Mouse (Mus musculus): ENCODE results near the gene Cd33. TPM values are rescaled to one million over a fixed set of nuclear protein-coding genes. Genes with fewer than 3 reads are reported as not detected.

The Cd33 gene
- polyA plus RNA-seq (2012; rRNA removed), result 1.9 and 2.4 TPM in 2 replicates

GRCm38 (mm10) chr7:43544225-43544977 is at the start of gene Cd33:
Gene Cd33 (minus strand): TSS chr7:43544428.
- Histone ChIP-seq H3K27me3 (ENCODE audit: control insufficient read depth, insufficient read depth, low read length) (no peaks in the 10 kb centered on the region), H3K4me3 (replicated peaks; ENCODE audit: insufficient read depth, low read depth, low read length) (no peak within 1 kb of the TSS), H3K27ac (ENCODE audit: insufficient read depth, low read length) (no peak within 1 kb of the TSS), H3K4me1 (ENCODE audit: control insufficient read depth, insufficient read depth, low read length) (peaks cover 15% of the 10 kb centered on the region)
- WGBS, result 81% methylated on average over 7 of the region's 7 CpGs
- DNase-seq, result no peak
- no peak for TF ChIP-seq CTCF (IDR thresholded peaks at IDR 0.05; ENCODE audit: borderline replicate concordance, insufficient read depth, low read depth, low read length)
- no peak for TF ChIP-seq POLR2A (IDR thresholded peaks at IDR 0.05; ENCODE audit: borderline replicate concordance, insufficient read depth, low read length)

GRCm38 (mm10) chr7:43584790-43585189 is 40.6 kb upstream of the Cd33 start:
- no peak for TF ChIP-seq CTCF (IDR thresholded peaks at IDR 0.05; ENCODE audit: borderline replicate concordance, insufficient read depth, low read depth, low read length)
- no peak for TF ChIP-seq POLR2A (IDR thresholded peaks at IDR 0.05; ENCODE audit: borderline replicate concordance, insufficient read depth, low read length)
- Histone ChIP-seq H3K4me1 (ENCODE audit: control insufficient read depth, insufficient read depth, low read length) (peaks cover 7% of the 10 kb centered on the region), H3K4me3 (replicated peaks; ENCODE audit: insufficient read depth, low read depth, low read length) (no peak overlapping the region), H3K27ac (ENCODE audit: insufficient read depth, low read length) (no peak overlapping the region), H3K27me3 (ENCODE audit: control insufficient read depth, insufficient read depth, low read length) (no peaks in the 10 kb centered on the region)
- DNase-seq, result no peak
- 83% methylated on average over 5 of the region's 5 CpGs for WGBS

- 8% methylated on average over 5 of the region's 5 CpGs for WGBS
- TF ChIP-seq CTCF (IDR thresholded peaks at IDR 0.05; ENCODE audit: borderline replicate concordance, insufficient read depth, low read depth, low read length) (no peak), POLR2A (IDR thresholded peaks at IDR 0.05; ENCODE audit: borderline replicate concordance, insufficient read depth, low read length) (no peak)
Measured at GRCm38 (mm10) chr7:43580526-43580925, 36.3 kb upstream of the Cd33 start.

GRCm38 (mm10) chr7:43579440-43580171 is 35.4 kb upstream of the Cd33 start, which contains the start of gene Zfp719:
Gene Zfp719 (plus strand): TSS chr7:43579610.
- TF ChIP-seq CTCF (IDR thresholded peaks at IDR 0.05; ENCODE audit: borderline replicate concordance, insufficient read depth, low read depth, low read length) (no peak), POLR2A (IDR thresholded peaks at IDR 0.05; ENCODE audit: borderline replicate concordance, insufficient read depth, low read length) (peak; percentile 84)
- peak within 1 kb of the TSS; percentile 83 for H3K27ac ChIP-seq (ENCODE audit: insufficient read depth, low read length)

More at GRCm38 (mm10) chr7:43580526-43580925, 36.3 kb upstream of the Cd33 start:
- peak; percentile 27 to 28 for DNase-seq
- peak overlapping the region; percentile 89 for H3K4me3 ChIP-seq (replicated peaks; ENCODE audit: insufficient read depth, low read depth, low read length)
- peak overlapping the region; percentile 61; the same call in 1 of the 2 replicates for H3K27ac ChIP-seq (ENCODE audit: insufficient read depth, low read length)
- no peaks in the 10 kb centered on the region for H3K27me3 ChIP-seq (ENCODE audit: control insufficient read depth, insufficient read depth, low read length)
- peaks cover 7% of the 10 kb centered on the region for H3K4me1 ChIP-seq (ENCODE audit: control insufficient read depth, insufficient read depth, low read length)

GRCm38 (mm10) chr7:43571216-43571615 is 27.0 kb upstream of the Cd33 start:
- TF ChIP-seq POLR2A (IDR thresholded peaks at IDR 0.05; ENCODE audit: borderline replicate concordance, insufficient read depth, low read length) (no peak), CTCF (IDR thresholded peaks at IDR 0.05; ENCODE audit: borderline replicate concordance, insufficient read depth, low read depth, low read length) (no peak)
- Histone ChIP-seq H3K27ac (ENCODE audit: insufficient read depth, low read length) (no peak overlapping the region), H3K27me3 (ENCODE audit: control insufficient read depth, insufficient read depth, low read length) (no peaks in the 10 kb centered on the region), H3K4me3 (replicated peaks; ENCODE audit: insufficient read depth, low read depth, low read length) (no peak overlapping the region), H3K4me1 (ENCODE audit: control insufficient read depth, insufficient read depth, low read length) (no peaks in the 10 kb centered on the region)
- no peak for DNase-seq
- WGBS, result 97% methylated on average over 2 of the region's 2 CpGs

More at GRCm38 (mm10) chr7:43579440-43580171, 35.4 kb upstream of the Cd33 start, which contains the start of gene Zfp719:
- no peaks in the 10 kb centered on the region for H3K27me3 ChIP-seq (ENCODE audit: control insufficient read depth, insufficient read depth, low read length)
- peak within 1 kb of the TSS; percentile 89 for H3K4me3 ChIP-seq (replicated peaks; ENCODE audit: insufficient read depth, low read depth, low read length)
- peaks cover 7% of the 10 kb centered on the region for H3K4me1 ChIP-seq (ENCODE audit: control insufficient read depth, insufficient read depth, low read length)
- under 1% methylated on average over 37 of the region's 37 CpGs for WGBS
- peak; percentile 88 to 96 for DNase-seq

GRCm38 (mm10) chr7:43563300-43563699 is 19.1 kb upstream of the Cd33 start:
- TF ChIP-seq CTCF (IDR thresholded peaks at IDR 0.05; ENCODE audit: borderline replicate concordance, insufficient read depth, low read depth, low read length) (no peak), POLR2A (IDR thresholded peaks at IDR 0.05; ENCODE audit: borderline replicate concordance, insufficient read depth, low read length) (no peak)
- no peak overlapping the region for H3K27ac ChIP-seq (ENCODE audit: insufficient read depth, low read length)
- DNase-seq, result no peak

GRCm38 (mm10) chr7:43562651-43563070 is 18.4 kb upstream of the Cd33 start:
- WGBS, result under 1% methylated on average over 10 of the region's 10 CpGs
- peak in 1 of 2 experiments; percentile 28 for DNase-seq
- TF ChIP-seq POLR2A (IDR thresholded peaks at IDR 0.05; ENCODE audit: borderline replicate concordance, insufficient read depth, low read length), result no peak
- no peak for TF ChIP-seq CTCF (IDR thresholded peaks at IDR 0.05; ENCODE audit: borderline replicate concordance, insufficient read depth, low read depth, low read length)
- 0 out of 2 replicates have a peak, but pooled peaks cover 6% of the 10 kb centered on the region for H3K4me1 ChIP-seq (ENCODE audit: control insufficient read depth, insufficient read depth, low read length)
- peak overlapping the region; percentile 12 for H3K27ac ChIP-seq (ENCODE audit: insufficient read depth, low read length)
- H3K4me3 ChIP-seq (replicated peaks; ENCODE audit: insufficient read depth, low read depth, low read length), result peak overlapping the region; percentile 78
- H3K27me3 ChIP-seq (ENCODE audit: control insufficient read depth, insufficient read depth, low read length), result no peaks in the 10 kb centered on the region

More at GRCm38 (mm10) chr7:43563300-43563699, 19.1 kb upstream of the Cd33 start:
- Histone ChIP-seq H3K27me3 (ENCODE audit: control insufficient read depth, insufficient read depth, low read length) (no peaks in the 10 kb centered on the region), H3K4me3 (replicated peaks; ENCODE audit: insufficient read depth, low read depth, low read length) (peak overlapping the region; percentile 8), H3K4me1 (ENCODE audit: control insufficient read depth, insufficient read depth, low read length) (0 out of 2 replicates have a peak, but pooled peaks cover 6% of the 10 kb centered on the region)
- WGBS, result 42% methylated on average over 6 of the region's 6 CpGs

Measured in cerebellum, adult 2 months (tissue).